Mouse (Mus musculus): ENCODE data around the gene Sfxn5.
A peak's percentile ranks its signal among the peaks of the same experiment; 100 is the strongest.

Sfxn5 gene

DNA sequence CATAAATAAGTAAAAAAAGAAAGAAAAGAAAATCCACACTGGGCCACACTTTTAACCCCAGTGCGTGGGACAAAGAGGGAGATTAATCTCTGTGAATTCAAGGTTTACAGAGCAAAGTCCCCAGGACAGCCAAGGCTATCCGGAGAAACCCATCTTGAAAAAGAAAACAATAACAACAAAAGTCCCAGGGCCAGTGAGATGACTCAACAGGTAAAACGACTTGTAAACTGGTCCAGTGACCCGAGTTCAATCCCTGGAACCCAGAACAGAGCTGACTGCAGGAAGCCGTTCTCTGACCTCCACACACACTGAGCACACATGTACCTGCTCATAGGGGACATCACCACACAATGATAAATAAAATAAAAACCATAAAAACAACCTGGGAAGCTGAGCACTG lies 31.2 kb upstream of the Sfxn5 start:
- no peak for DNase-seq (ENCODE audit: low spot score in 2 of 2)

DNA sequence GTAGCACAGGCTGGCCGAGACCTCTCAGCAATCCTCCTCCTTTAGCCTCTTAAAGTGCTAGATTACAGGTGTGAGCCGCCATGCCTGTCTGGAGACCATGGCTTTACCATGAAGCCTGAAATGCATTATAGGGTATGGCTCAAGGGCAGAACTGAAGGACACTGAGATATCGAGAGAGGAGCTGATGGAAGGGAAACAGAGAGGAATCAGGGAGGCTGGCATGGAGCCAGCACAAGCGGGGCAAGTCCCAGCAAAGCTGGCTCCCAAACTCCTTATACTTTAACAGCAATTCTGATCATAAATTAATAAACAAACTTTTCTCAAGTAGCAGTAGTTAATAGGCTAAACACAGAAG lies 30.7 kb upstream of the Sfxn5 start:
- DNase-seq (ENCODE audit: low spot score in 2 of 2) = no peak

DNA sequence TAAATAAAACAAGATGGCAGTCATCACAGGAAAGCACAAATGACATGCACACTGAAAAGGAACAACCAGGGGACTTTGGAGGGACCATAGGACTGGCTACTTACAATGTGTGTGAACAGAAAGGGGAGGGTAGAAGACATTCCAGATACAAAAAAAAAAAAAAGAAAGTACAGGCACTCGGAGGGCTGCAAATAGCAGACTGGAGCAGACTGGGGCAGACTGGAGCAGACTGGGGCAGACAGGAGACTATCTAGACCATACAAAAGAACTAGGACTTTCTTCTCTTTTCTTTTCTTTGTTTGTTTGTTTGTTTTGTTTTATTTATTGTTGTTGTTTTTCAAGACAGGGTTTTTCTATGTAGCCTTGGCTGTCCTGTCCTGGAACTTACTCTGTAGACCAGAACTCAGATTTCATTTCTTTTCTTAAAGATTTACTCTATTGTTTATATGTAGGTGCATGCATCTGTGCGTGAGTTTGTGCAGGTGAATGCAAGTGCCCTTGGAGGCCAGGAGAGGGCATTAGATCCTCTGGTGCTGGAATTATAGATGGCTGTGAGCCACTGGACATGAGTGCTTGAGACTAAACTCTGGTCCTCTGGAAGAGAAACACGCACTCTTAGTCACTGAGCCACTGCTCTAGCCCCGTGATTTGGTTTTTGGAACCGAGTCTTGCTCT lies 30.1 kb upstream of the Sfxn5 start:
- no peak for DNase-seq (ENCODE audit: low spot score in 2 of 2)

DNA sequence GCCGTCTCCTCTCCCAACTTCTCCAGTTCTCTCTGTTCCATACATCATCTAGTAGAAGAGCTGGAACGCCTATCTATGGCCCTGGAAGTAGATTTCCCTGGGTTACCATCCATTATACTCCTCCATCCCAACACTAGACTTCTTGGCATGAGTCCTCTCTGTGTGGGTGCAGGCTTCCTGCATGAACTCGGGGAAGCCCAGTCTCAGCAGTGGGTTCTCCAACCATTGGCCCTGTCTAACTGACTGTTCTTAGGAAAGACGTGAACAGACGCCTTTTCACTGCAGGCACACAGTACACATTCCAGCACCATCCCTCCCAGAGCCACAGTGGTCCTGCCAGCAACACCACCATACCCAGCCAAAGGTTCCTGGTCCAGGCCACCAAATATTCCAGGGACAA lies 29.4 kb upstream of the Sfxn5 start:
- DNase-seq (ENCODE audit: low spot score in 2 of 2) = no peak

DNA sequence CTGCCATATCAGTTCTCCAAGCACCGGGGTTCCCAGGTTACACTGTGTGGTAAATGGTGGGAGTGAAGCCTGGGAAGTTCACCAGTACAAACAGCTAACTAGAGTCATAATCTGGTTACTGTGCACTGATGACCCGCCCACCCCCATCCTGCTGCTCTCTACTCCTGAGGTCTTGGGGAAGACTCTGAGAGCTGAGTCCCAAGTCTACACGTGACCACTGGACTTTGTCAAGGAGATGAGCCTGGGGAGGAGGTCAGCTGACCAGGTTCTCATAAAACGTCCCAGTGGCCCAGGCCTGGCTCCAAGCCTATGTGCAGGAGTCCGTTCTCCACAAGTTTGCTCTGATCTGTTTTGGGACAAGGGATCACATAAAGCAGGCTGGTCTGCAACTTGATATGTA lies 27.1 kb upstream of the Sfxn5 start:
- no peak for DNase-seq (ENCODE audit: low spot score in 2 of 2)

DNA sequence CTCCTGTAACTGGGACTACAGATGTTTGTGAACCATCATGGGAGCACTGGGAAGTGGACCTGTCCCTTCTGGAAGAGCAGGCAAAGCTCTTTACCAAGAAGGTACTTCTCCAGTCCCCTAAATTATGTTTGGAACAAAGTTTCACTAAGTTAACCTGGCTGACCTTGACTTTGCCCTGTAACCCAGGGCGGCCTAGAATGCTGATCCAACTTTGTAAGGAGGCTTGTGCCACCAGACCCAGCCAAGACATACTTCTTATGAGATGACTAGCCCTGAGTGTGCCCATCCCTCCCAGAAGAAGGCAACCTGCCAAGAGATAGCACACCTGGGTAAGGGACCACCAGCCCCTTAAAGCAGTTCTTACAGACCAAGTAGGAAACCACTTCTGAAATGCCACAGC lies 25.7 kb upstream of the Sfxn5 start:
- no peak for DNase-seq (ENCODE audit: low spot score in 2 of 2)

DNA sequence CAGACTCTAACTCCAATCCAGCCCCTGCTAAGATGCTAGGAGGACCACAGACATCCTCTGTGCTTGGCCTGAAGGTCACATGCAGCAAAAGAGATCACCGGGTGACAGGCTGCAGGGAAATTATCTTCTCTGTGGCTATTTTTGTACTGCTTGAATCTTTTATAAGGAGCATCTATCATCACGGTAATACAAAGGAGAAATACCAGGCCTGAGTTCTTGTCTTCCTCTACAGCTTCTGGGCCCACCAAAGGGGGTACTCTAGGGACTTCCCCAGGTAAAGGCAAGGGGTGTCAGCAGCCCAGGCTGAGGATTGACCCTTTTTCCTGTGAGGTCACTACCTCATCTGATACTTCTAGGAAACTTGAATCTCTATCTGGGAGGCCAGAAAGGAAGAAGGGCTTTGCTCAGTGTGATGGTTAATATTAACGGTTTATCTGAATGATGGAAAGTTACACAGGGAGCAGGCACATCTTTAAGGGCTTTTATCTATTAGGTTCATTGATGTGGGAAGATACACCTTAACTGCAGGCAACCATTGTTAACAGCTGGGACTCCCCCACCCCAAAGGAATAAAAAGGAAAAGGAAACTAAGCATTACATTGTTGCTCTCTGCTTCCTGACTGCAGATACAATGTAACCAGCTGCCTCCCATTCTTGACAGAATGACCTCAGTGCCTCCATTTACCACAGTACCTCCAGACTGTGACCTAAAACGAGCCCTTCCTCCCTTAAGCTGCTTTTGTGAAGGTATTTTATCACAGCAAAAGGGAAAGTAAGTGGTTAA lies 23.7 kb upstream of the Sfxn5 start:
- DNase-seq (ENCODE audit: low spot score in 2 of 2) = no peak

DNA sequence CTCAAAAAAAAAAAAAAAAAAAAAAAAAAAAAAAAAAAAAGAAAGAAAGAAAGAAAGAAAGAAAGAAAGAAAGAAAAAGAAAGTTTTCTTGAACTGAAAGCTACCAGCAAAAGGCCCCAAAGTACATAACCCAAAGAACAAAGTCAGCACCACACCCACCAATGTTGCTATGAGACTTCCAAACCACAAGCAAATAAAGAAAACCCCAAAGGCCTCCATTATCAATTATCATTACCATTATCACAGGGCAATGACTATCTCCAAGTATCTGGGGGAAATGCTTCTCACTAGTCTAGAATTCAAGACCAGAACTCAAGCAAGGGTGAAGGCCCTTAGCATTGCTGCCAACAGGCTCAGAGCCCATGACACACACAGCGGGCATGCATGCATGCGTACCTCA lies 22.5 kb upstream of the Sfxn5 start:
- DNase-seq (ENCODE audit: low spot score in 2 of 2) = no peak

DNA sequence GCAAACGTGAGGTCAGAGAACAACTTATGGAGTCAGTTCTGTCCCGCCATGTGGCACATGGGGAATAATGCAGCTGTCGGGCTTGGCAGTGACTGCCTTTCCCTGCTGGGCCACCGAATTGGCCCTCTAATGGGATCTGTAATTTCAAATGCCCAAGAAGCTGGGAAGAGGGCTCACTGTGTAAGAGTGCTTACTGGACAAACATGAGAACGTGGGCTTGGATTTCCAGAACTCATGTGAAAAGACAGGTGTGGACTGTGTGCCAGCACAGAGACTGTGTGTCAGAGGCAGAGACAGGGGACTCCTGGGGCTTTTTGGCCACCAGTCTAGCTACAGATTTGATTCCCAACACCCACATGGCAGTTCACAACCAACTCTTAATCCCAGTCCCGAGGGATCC lies 21.5 kb upstream of the Sfxn5 start:
- peak in 1 of 2 experiments; percentile 21 for DNase-seq (ENCODE audit: low spot score in 2 of 2)

DNA sequence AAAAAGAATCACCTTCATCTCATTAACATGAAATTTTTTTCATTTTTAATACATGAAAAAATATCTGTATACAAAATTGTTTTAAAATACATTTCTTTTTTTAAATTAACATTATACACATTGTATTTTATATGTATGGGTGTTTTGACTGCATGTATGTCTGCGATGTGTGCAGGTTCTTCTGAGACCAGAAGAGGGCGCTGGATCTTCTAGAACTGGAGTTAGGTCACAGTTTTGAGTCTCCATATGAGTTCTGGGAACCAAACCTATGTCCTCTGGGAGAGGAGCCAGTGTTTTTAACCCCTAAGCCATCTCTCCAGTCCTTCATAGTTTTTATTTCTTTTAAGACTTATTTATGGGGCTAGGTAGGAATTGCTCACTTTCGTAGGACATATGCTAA lies 20.5 kb upstream of the Sfxn5 start:
- DNase-seq (ENCODE audit: low spot score in 2 of 2) = no peak

DNA sequence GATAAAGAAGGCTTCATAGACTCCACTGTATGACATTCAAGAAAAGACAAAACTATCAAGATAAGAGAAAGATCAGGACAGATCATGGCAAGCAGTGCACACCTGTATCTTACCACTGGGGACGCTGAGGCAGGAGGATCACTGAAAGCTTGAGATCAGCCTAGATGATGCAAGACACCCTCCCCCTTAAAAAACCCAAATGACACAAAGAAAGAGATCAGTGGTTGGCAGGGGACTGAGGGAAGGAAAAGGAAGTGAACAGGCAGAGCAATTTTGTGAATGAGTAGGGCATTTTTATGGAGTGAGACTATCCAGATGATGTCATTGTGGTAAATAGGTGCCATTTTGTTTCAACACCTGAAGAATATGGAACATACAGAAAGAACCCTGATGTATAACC lies 16.9 kb upstream of the Sfxn5 start:
- no peak for DNase-seq (ENCODE audit: low spot score in 2 of 2)

DNA sequence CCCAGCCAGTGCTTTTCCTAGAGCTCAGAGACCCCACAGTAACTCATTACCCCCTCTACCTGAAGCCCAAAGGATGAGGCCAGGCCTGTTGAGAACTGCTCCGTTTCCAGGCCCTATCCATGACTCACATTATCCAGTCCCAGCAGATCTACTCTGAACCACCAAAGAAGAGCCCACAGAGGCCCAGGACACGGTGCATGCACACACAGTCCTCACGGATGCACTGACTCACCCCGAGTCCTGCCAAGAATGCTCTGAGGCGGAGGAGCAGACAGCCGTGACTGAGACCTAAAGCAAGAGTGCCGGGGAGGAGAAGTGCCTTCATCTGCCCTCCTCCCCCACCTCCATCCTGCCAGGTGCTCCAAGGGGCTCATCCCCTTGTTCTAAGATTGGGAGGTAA lies 16.0 kb upstream of the Sfxn5 start:
- DNase-seq (ENCODE audit: low spot score in 2 of 2) = peak in 1 of 2 experiments; percentile 26

DNA sequence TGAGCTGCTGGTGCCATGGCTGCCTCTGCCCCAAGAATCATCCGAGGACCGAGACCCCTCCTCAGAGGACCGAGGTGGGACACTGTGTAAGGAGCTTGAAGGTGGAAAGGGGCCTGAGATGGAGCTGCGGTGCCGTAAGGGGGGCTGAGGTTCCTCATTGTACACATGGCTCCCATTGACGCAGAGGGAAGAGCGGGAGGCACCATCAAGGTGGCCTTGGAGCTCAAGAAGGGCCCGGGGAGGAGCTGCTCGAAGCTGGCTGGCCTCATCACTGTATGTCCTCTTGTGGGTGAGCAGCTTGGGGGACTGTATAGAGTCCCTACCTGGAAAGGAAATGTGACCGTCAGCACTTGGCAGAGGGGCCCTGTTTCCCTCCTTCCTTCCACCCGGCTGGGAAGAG lies 14.9 kb upstream of the Sfxn5 start:
- DNase-seq (ENCODE audit: low spot score in 2 of 2) = peak in 1 of 2 experiments; percentile 16

DNA sequence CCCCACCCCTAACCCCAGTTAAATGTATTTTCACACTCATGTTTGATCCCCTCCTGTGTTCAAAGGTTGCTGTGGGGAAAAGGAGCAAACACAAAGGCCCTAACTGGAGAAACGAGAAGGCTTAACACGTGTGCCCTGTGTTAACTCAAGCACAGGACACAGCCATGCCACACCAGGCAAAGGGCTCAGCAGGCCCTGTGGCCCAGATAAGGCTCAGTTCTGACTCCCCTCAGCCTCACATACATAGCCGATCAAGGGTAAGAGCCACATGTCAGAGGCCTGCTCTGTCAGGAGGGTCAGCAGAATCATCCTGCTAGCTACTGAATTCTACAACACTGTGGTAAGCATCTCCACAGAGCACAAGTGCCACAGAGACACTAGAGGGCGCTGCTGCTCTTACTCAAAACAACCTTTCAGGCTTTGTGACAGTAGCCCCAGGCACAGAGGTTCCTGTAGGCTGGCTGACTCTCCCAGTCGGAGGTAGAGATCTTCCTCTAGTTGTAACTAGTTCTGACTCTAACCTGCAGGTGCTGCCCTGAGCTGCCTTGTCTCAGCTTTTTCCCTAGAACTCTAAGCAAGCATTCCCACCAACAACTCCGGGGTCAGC lies 12.9 kb upstream of the Sfxn5 start:
- peak; percentile 87 to 91 for DNase-seq (ENCODE audit: low spot score in 2 of 2)

DNA sequence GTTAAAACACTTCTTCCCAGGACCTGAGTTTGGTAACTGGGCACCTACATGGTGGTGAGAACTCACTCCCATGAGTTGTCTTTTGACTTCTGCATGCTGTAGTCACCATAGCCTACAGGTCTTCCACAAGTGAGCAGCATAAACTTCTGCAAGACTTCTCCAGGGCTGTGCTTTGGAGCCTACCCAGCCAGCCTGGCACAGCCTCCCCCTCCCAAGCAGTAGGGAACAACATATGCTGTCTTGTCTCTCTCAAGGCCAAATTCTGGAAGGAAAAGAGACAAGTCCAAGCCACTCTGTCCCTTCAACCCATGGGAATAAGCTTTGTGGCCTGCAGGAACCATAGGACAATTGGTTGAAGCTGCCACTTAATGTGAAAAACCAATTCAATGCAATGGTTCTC lies 11.7 kb upstream of the Sfxn5 start:
- DNase-seq (ENCODE audit: low spot score in 2 of 2) = no peak

DNA sequence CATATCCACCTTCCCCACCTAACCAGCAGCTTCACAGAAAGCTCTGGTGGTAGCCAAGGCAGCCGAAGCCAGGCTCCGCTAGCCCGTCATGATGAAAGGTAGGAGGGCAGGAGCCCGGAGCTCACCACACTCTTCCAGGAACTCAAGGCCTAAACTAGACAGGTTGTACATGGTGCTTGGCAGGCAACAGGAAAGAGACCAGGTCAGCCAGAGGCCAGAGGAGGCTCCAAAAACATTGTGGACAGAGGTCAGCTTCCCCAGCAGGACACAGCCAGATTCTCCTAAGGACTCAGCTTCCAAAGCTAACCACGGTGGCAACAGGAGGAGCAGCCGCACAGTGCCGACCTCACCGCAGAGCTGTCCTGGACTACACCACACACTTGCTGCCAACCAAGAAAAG lies 9.8 kb upstream of the Sfxn5 start:
- no peak for DNase-seq (ENCODE audit: low spot score in 2 of 2)

DNA sequence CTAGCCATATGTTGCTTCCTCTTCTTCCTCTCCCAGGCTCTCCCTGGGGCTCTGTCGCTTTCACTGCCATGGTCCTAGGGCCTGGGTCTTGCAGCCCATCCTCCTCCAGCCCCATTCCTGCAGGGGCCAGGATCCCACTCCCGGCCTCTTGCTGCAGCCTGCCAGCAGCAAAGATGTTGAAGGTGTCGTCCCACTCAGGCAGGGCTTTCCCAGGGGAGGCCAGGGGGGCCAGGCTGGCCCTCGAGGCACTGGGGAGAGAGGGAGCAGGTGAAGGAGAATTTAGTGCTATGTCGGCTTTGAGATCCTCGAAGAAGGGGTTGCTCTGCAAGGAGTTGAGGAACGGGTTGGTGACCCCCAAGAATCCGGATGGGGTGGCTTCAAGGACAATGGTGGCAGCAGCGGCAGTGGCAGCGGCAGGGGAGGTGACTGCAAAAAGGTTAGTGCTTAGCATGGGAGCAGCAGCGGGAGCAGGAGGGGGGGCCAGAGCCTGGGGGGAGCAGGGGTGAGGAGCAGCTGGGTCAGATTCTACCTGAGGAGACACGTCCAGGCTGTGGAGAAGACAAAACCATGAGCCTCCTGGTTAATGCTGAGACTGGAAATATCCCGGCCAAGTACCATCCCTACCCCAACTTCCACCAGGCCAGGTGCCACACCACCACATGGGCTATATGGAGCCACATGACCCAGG lies 8.7 kb upstream of the Sfxn5 start:
- no peak for DNase-seq (ENCODE audit: low spot score in 2 of 2)

DNA sequence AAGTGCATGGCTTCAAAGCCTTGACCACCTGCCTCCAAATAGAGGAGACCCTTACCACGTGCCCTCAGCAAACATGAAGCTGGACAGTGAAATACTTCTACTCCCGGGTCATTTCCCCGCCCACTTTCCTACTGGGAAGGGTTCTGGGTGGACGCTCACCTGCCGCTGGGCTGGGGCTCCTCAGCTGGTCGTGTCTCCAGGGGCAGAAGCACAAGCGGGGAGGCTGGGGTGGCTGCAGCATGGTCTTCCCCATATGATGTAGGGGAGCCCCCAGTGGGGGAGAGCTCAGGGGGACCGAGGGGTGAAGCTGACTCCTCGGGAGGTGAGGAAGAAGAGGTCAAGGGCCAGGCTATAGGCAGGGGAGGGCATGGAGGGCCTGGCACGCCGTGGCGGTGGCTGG lies 7.0 kb upstream of the Sfxn5 start:
- DNase-seq (ENCODE audit: low spot score in 2 of 2) = no peak

DNA sequence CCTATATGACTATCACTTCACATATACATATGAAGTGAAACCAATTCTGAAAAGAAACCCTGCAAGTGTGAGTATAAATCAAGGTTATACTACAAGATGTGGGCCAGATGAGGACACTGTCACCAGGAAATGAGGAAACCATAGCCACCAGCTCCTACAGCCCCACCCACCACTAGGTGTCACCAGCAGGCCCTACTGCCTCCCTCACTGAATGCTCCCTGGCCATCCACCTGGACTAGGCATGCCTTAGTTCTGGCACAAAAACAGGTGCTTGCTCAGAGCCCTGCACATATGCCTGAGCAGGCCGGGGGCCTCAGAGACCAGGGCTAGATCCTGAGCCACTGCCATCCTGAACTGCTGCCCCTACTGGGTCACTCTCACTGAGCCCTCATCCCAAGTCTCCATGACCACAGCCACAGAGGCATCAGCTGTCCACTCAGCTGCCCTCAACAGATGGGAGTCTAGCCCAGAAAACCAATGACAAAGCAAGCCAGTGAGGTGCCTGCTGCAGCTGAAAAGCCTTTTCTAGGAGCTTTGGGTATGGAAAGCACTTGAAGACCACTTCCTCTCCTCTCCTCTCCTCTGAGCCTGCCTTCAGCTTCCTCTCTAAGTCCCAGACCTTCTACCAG lies 6.2 kb upstream of the Sfxn5 start:
- DNase-seq (ENCODE audit: low spot score in 2 of 2) = peak; percentile 58 to 63

DNA sequence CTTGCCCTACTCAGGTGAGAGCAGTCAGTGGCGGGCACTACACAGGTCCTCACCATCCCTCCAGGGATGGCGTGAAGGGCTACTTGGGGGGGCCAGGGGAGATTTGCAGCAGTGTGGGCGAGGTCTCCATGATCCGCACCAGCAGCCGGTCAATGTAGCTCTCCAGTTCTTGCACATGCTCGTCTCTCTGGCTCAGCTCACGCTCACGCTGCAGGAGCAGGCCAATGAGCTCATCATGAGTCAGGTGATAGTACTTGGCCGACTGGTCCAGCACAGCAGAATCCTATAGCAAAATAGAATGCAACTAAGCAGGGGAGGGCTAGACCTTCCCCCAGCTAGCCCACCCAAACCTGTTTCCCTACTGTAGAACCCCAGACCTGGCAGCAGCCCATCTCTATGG lies 3.7 kb upstream of the Sfxn5 start:
- peak in 1 of 2 experiments; percentile 46 for DNase-seq (ENCODE audit: low spot score in 2 of 2)

DNA sequence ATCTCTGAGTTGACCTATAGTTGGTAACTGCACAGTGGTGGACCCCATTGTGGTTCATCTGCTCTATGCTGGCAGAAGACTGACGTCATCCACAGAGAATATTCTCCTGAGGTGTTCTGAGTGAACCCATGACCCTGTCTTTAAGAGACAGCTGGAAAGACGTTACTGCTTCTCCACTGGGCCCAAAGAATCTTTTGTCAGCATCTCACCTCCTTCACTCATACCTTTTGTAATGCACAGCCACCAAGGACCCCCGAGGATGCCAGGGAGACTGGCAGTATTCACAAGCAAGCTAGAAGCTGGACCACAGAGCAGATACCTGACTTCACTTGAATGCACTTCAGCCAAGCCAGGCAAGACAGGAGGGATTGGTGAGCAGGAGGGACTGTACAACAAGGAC lies 2.1 kb upstream of the Sfxn5 start:
- no peak for DNase-seq (ENCODE audit: low spot score in 2 of 2)

DNA sequence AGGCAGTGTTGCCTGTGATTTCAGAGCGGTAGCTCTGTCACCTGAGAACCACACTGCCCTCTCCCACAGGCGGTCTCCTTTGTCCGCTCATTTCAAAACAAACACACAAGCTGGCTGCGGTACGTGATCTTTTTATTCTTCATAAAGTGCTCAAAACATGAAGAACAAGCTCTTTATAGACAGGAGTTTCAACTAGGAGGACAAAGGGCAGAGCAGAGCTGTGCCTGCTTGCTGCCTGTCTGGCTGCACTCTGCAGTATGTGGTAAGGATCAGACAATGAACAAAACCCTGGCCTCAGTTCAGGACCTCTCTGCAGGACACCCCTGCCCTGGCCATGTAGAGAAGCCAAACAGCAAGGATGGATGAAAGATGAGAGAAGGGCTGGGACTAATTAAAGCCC lies 1.6 kb upstream of the Sfxn5 start:
- no peak for DNase-seq (ENCODE audit: low spot score in 2 of 2)

All from right cerebral cortex, postnatal 10 days (tissue).